Mouse (Mus musculus) ovary, adult 18-20 months (tissue): Measurements from ENCODE around the gene Clpx.
"Not testable (repeated sequence)": the region's sequence is repeated elsewhere in the genome, so short reads cannot be mapped to it uniquely, and the experiment has no call there.

Experiments used
- DNase-seq: peaks from one replicate; pipeline ENCODE4 v3.0.0; 2022; ENCODE audit warnings: low spot score, mixed read lengths

Gene Clpx

GRCm38 (mm10) chr9:65292421-65292820 is 1.6 kb upstream of the Clpx start:
- DNase-seq, result no peak

GRCm38 (mm10) chr9:65293119-65293518 is 941 bp upstream of the Clpx start:
- DNase-seq, result no peak

- no peak for DNase-seq
Measured at GRCm38 (mm10) chr9:65293580-65293972, 484 bp upstream of the Clpx start.

- no peak for DNase-seq
Measured at GRCm38 (mm10) chr9:65294716-65295378, 787 bp downstream of the Clpx start.

- no peak for DNase-seq
Measured at GRCm38 (mm10) chr9:65297056-65297455, 3.0 kb downstream of the Clpx start.

- DNase-seq, result no peak
Measured at GRCm38 (mm10) chr9:65298761-65299160, 4.7 kb downstream of the Clpx start.

GRCm38 (mm10) chr9:65299650-65300049 is 5.6 kb downstream of the Clpx start:
- DNase-seq, result no peak

- no peak for DNase-seq
Measured at GRCm38 (mm10) chr9:65302327-65302983, 8.4 kb downstream of the Clpx start.

- no peak for DNase-seq
Measured at GRCm38 (mm10) chr9:65303586-65303985, 9.5 kb downstream of the Clpx start.

- DNase-seq, result no peak
Measured at GRCm38 (mm10) chr9:65304300-65304699, 10.2 kb downstream of the Clpx start.

GRCm38 (mm10) chr9:65306672-65307071 is 12.6 kb downstream of the Clpx start:
- no peak for DNase-seq

- peak; percentile 14 for DNase-seq
Measured at GRCm38 (mm10) chr9:65308011-65308410, 14.0 kb downstream of the Clpx start.

GRCm38 (mm10) chr9:65312669-65313357 is 18.8 kb downstream of the Clpx start:
- no peak for DNase-seq

GRCm38 (mm10) chr9:65313846-65314245 is 19.8 kb downstream of the Clpx start:
- no peak for DNase-seq

GRCm38 (mm10) chr9:65322255-65322900 is 28.3 kb downstream of the Clpx start:
- DNase-seq, result no peak

- DNase-seq, result no peak
Measured at GRCm38 (mm10) chr9:65325971-65326370, 31.9 kb downstream of the Clpx start.

- no peak for DNase-seq
Measured at GRCm38 (mm10) chr9:65327371-65327770, 33.3 kb downstream of the Clpx start.

GRCm38 (mm10) chr9:65333958-65334357 is 39.9 kb downstream of the Clpx start:
- DNase-seq, result no peak

GRCm38 (mm10) chr9:65339146-65339545 is 45.1 kb downstream of the Clpx start:
- DNase-seq, result no peak

- no peak for DNase-seq
Measured at GRCm38 (mm10) chr9:65340414-65340813, 46.4 kb downstream of the Clpx start.

GRCm38 (mm10) chr9:65345439-65345838 is 51.4 kb downstream of the Clpx start:
- not testable (repeated sequence) for DNase-seq

GRCm38 (mm10) chr9:65345854-65346475 is 51.9 kb downstream of the Clpx start, which contains the start of gene Pdcd7:
Gene Pdcd7 (plus strand): TSS chr9:65346104.
- DNase-seq, result peak; percentile 89
